Mouse (Mus musculus) gastrocnemius, adult 8-10 months (tissue): ENCODE results near the gene Henmt1. TPM values are rescaled to one million over a fixed set of nuclear protein-coding genes. Genes with fewer than 3 reads are reported as not detected.
A peak's percentile ranks its signal among the peaks of the same experiment; 100 is the strongest.

Source experiments
- DNase-seq, 2 experiments: peaks; one replicate each; pipeline ENCODE4 v3.0.0; 2022; ENCODE audit warnings: low spot score in 2 of 2
- total RNA-seq, 4 experiments: library from RNA; stranded (reverse); gene quantifications; 2 replicates each; pipeline ENCODE4 v1.2.4; 2022

Gene Henmt1
- total RNA-seq, 4 experiments from 2014 or later, result not detected

DNA sequence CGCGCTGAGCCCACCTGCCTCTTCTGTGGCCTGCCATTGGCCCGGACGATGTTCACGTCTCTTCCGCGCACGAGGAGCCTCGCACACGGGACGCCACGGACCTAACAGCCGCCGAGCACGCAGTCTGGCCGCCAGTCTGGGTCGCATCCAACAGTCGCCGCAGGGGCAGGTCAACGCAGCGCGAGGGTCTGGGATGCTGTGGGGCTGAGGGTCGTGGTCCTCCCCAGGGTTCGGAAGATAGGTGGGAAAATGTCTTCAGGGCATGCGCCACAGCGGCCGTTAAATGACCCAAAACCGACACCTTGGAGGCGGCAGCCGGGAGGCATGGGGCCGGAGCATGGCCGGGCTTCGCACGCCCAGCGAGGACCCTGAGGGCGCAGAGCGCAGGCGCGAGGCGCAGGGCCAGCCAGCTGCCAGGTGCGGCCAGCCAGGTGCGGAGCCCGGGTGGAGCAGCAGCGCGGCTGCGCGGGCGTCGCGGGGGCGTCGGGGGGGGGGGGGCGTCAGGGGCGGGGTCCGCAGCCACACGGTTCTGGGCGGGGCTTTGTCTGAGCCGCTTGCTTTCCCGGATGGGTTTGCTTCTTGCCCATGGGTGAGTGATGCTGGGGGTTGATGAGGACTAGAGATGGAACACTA is 444 bp downstream of the Henmt1 start, which contains the start of gene Gm9857:
Gm9857 (minus strand) TSS at position 445 of the 633 bp plus-strand sequence.
- no peak for DNase-seq

DNA sequence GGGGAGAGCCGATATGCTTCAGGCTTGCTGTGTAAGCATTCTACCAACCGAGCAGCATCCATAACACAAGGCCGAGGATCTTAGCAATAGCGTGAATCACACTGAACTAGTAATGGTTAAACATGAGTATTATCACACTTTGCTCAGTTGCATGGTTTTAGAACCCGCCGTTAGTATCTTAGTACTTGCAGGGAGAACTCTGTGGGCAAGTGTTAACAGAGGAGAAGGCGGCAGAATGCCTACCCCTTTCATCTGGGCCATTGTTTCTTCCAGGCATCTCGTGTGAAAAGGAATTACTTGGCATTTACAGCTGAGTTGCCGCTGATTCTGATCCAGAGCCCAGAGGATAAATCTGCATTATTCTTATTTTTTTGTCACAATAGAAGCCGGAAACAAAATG is 1.3 kb downstream of the Henmt1 start:
- no peak for DNase-seq

DNA sequence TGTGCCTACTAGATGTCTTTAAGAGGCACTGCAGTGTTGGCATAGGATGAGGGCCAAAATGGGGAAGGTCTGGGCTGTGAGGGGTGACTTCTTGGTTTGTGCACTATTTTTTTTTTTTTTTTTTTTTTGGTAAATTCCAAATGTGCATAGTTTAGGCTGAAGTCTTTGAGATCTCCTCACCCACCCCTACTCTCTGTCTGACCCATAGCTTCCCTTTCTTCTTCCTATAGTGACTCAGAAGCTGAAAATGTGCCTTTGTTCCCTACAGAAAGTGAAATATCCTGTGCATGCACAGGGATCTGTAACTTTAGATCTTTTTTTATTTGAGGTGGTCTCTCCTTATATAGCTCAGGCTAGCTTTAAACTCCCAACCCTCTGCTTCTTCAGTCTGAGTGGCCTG is 18.3 kb downstream of the Henmt1 start:
- DNase-seq, result no peak

DNA sequence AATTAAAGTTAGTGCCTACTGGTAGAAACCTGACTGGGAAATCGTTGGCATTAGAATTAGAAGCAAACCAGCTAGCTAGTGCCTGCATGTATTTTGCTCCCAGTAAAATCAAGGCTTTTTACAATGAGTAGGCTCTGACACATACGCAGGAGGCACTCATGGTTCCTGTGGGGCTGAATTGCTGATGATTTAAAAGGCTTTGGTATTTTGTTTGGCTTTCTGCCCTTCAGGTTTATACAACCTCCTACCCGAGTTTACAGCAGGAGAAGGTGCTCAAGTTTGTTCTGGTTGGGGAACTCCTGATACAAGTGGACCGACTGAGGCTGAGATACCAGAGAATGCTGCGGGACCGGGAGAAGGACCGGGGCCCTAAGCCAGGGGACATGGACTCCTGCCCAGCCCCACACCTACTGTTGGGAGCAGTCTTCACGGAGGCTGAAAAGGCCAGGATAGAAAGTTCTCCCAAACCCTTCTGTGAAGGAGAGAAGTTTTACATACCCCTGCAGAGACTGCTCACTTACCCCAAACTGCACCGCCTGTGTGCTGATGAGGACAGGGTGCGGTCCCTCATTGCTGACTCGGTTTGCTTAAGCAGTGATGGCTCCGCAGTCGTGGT is 20.1 kb downstream of the Henmt1 start:
- DNase-seq, result no peak

DNA sequence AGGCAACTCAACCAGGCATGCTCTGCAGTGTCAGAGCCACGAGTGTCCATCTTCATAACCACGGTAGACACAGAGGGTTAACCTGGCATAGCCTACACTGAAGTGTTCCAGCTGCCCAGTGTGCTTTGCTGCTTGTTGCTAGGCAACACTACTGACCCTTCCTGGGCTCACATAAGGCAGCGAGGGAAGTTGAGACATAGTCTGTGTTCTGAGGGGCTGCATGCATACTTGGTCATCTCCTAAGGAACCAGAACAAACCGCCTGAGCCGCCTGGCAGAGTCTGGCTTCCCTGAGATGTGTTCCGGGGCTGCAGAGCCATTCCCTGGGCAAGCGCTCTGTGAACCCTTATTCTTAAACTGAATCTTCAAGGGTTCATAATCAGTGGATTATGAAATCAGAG is 21.6 kb downstream of the Henmt1 start:
- no peak for DNase-seq

DNA sequence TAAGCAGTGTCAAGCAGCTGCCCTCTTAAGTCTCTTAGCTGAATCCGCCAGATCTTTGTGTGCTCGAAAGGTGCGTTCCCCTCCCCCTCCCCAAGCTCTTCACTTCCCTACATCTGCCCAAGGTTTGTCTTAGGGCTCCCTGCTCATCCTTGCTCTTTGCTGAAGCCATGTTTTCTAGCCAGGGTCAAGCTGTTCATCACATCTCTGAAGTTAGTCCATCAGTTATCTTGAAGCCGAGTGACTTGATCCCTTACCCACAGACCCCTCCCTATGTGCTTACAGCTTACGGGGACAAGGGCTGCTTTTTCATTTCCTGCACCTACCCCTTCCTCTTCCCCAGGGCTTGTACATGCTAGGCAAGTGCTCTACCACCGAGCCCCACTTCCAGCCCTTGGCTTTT is 22.0 kb downstream of the Henmt1 start:
- DNase-seq, result no peak

DNA sequence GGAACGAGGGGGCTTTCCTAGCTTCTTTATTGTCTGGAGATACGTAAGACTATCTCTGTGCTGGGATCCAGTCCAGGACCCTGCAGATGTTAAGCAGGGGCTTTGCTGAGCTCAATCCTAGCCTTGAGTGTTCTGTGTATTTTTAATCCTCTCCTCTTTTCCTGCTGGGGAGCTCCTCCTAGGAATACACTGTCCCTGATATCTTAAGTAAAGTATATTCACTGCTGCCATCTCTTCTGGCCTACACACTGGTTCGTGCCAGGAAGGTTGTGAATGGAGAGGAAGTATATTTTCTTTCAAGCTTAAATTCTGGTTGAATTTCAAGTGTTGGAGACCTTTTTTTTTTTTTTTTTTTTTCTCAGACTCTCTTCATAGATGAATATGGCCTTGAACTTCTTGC is 23.6 kb downstream of the Henmt1 start:
- DNase-seq, result no peak

DNA sequence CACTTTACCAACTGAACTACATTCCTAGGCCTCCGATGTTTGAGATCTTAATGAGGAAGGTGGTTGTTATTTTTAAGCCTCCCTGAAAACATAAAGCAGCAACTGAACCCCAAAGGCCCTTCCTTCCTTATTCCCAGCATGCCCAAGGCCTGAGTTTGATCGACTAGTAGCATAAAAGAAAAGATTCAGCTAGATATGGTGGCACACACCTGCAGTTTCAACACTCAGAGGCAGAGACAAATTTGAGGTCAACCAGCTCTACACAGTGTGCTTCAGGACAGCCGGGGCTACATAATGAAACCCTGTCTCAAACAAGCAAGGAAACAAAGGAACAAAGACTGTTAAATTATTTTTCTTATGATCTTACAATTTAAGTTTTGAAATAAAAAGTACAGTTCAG is 24.1 kb downstream of the Henmt1 start:
- DNase-seq, result no peak

DNA sequence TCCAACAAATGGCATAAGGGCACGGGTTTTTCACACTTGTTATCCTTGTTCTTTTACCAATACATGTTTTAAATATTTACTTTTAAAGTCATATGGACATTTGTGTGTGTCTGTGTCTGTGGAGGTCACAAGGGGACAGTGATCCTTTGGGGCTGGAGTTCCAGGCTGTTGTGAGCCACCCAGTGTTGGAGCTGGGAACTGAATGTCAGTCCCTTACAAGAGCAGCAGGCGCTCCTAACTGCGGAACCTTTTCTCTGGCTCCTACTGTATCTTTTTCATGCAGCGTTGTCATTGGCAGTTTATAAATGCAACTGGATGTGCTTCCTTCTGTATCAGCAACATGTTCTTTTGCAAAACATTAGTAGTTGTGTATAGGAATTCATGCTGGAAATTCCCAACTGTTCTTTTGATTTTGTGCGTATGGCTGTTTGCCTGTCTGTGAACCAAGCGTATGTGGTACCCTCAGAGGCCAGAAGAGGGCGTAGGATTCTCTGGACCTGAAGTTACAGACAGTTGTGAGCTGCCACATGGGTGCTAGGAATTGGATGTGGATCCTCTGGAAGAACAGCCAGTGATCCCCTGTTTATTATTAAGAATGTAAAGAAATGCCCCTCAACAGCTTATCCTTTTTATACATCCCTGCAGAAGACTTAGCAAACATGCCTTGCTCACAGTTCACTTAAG is 24.8 kb downstream of the Henmt1 start:
- DNase-seq, result no peak

DNA sequence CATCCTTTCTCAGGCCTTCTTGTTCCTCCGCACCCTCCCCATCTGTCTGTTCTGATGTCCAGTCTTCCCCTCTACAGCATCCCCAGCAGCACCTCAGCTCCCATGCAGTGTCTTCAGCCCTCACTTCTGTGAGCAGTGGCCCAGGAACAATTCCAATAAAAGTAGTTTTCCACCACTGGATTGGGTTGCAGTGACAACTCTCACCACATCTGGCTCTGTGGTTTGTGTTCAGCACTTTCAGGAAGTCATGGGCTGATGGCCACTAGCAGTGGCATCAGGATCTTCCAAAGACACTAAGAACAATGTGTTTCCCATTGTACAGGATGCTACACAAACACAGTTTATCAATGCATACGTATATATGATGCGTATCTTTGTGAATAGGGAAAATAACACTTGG is 26.4 kb downstream of the Henmt1 start:
- no peak for DNase-seq

DNA sequence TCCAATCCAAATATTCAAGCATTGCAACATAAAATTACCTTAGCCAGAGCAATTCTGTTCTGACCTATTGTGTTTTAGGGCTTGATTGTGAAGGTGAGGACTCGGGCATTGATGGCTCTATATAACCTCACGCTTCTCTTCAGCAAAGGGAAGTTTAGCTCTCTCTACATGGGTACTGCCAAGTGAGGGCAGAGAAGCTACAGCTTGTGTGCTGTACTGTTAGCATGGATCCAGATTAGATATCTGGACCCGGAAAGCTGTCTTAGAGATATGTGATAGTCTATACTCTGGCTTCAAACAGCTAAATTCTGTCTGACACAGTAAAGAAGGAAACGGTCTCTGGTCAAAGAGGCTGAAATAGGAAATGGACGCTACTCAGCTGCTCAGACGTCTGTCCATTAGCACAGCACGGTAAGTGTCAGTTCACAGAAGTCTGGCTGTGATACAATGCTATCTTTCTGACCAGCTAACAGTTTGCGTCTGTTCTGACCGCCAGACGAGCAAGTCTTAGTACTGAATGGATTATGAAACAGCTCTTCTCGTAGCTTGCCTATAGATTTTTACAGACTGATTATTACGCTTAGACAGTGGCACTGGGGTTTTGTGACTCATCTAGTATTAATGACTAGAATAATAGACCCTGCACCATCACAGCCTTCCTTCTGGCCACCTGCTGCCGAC is 34.4 kb downstream of the Henmt1 start:
- DNase-seq, result no peak

DNA sequence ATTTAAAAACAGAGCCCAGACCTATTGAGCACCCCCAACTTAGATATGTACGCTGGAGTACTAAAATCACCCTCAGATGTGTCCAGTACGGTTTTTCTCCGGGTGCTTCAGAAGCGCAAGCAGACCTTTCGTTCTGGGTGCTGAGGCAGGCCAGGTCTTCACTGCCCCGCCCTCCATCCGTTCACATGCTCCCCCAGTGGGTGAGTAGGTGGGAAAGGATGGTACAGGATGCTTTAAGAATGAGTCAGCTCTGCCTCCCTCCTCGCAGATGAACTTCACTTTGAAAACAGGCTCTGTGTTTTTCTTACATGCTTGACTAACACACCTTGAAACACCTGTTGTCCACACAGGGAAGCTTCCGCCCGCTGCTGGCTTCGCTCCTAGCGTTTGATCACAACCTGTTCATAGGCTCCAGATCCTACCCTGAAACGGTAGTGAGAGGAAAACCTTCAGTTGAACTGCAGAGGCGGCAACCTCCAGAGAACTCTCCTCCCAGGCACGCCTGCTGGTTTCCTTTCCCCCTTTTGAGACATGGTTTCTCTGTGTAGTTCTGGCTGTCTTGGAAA is 35.3 kb downstream of the Henmt1 start:
- DNase-seq, result no peak

DNA sequence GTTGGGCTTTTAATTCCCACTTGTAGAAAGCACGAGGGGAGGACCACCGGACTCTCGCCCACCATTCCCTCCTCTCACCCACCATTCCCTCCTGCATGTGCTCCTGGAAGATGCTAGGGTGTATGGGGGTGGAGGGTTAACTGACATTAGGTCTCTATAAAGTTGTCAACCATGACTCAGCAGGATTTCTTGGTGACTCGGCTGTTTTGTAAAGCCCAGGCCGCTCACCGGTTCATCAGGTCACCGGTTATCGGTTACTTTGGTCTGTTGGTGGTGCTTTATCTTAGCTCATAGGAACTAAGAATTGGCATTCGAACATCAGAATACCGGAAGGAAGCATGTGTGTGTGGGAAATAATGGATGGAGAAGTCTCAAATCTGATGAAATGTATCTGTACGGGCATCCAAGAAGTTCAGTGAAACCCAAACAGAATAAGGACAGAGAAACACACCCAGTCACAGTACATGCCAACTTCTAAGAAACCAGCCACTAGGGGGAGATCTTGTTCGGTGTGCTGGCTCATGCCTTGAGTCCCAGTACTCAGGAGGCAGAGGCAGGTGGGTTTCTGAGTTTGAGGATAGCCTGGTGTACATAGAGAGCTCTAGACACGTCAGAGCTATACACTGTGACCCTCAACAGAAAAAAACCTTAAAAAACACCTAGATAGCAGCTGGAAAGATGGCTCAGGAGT is 37.8 kb downstream of the Henmt1 start:
- no peak for DNase-seq

DNA sequence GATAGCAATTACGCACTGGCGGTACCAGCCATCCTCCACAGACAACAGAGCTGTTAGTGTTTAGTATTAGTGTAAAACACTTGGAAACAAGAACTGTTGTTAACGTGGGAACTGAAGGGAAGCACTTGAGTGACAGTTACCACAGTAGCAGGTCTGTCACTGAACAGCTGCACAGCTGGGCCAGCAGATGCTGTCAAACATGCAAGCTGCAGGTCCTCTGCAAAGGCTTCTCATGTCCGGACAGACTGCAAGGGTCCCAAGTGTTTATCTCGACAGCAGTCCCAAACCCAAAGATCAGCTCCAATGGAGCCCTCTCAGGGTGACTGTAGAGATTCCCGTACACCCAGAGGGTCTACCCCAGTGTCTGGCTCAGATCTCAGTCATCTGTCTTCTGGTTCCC is 42.3 kb downstream of the Henmt1 start:
- DNase-seq, result no peak

DNA sequence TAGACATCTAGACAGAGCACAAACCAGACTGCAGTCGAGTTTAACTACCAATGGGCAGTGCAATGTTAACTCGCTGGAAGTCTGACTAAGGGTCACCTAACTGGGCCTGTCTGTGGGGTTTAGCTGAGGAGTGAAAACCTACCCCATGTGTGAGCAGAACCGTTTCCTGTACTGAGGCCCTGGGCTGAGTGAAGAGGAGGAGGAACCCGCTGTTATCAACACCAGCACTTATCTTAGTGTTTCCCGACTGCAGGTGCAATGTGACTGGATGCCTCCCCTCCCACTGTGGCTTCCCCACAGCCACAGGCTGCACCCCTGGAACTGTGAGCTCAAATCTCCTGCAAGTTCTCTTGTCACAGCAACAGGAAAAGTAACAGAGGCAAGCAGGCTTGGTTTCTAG is 44.3 kb downstream of the Henmt1 start:
- no peak for DNase-seq

DNA sequence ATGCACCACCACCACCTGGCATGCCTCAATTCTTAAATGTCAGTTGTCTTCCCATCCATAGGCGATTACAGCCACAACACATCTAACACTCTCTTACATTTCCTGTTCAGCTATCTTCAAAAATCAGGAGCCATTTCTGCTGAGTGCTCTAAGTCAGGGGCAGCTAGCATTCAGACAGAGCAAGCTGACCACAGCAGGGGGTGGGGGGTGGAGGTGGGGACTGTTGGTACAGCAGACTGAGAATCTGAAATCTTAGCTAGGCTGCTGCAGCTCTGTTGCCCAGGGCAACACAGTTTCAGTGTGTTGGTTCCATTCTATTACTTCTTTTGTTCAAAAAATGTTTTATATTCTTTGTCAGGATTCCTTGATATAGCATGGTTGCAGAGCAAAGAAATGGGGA is 46.9 kb downstream of the Henmt1 start:
- no peak for DNase-seq

DNA sequence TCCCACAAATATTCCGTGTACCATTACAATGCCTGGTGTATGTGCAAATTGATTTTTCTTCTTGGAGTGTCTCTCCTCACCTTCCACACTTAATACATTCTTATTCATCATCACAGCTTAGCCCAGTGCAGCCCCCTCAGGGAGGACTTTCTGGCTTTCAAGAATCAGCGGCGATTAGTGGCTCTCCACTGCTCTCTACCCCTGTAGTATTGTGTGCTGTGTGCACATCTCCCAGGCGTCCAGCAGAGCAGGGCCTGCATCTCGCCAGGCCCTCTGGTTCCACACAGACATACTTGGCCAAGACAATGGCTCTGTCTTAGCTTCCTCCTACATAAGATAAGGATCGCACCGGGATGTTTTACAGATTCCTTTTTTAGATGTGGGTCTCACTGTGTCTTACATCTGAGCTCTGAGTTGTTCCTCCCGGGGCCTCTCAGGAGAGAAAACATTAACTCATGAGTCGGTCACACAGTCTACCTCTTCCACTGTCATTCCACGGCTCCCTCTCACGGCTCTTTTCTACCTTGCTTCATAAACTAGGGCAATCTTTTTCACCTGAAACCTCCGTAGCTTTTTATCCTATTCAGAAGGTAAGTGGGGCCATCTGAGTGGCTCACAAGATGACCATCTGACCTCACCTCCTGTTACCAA is 47.5 kb downstream of the Henmt1 start:
- DNase-seq, result no peak

DNA sequence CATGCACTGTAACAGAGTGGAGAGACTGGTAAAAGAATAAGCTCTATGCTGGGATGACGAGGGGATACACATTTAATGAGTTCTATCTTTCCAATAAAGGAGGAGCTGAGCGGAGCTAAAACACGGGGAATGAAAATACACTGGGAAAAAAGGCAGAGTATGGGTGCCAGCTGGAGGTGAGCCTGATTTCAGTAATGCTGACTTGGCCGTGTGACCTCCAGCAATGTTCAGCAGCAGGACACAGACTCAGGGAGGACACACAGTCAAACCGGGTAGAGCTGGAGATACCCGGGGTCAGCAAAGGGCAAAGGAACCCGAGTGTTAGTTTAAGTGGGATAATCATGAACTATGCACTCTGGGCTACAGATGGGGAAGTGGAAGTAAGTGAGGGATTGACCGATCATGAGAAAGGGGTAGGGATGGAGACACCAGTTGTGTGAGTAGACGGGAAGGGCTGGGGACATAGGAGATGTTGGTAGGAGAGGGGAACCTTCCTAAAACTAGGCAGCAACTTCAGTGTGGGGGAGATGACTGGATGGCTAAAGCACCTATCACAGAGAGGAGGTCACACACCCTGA is 50.4 kb downstream of the Henmt1 start:
- DNase-seq, result peak in 1 of 2 experiments; percentile 15

DNA sequence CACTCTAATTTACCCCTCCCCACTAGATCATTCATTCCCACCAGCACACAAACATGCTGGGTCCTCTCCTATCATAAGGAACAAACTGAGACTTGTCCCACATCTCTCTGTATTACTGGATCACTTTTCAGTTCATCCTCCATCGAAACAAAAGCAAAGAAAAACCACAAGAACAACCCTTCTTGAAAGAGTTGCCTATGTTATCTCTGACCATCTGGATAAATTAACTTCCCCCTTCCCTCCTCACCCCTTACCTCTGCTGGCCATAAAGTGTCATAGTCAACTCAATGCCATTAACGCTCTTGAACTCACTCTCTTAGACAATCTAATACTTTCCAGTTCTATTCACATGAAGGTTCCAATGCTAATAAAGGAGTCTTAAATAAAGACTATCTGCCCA is 54.8 kb downstream of the Henmt1 start:
- DNase-seq, result no peak

DNA sequence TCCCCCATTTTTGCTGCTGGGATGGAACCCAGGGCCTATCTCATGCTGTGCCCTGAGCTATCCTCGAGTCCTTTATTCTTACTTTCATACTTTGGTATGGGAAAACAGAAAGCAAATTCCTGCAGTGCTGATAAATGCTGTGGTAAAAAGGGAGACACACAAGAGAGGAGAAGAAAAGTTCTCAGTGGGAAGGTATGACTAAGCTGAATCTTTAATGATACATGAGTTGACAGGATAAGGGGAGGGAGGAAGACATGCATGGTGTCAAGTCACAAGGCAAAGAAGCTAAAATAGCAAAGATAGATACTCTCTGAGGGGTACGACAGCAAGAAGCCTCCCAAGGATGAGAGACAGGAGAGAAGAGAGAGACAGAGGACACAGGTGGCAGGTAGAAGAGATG is 55.7 kb downstream of the Henmt1 start:
- no peak for DNase-seq

DNA sequence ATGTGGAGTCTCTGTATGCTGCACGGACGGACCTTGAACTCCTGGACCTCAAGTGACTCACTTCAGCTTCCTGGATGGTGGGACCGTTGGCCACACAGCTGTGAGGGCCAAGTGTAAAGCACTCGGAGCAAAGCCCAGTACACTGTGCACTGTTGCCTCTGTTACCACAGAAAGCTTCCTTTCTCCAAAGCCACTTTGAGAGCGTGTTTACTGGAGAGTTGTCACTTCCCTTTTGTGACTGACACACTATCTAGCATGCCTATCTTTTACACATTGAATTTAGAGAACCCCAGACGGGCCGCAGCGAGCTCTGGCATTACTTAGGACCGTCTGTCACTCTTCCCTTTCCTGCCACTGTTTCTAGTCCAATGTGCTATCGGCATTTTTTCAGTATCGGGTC is 57.6 kb downstream of the Henmt1 start:
- no peak for DNase-seq
